Mouse (Mus musculus) cerebellum, adult 2 months (tissue): Measurements from ENCODE around the gene Coil.

Experiments
- CTCF ChIP-seq: fragments of 200-500 bp; IDR thresholded peaks from 2 replicates; pipeline ENCODE4 v1.5.1; 2011; ENCODE audit warnings: low read depth, mild to moderate bottlenecking, control low read depth, low read length, moderate library complexity, borderline replicate concordance; ENCODE audit not compliant: insufficient read depth
- POLR2A ChIP-seq: fragments of 200-500 bp; IDR thresholded peaks from 2 replicates; pipeline ENCODE4 v1.6.1; 2011; ENCODE audit warnings: low read length, control low read depth, borderline replicate concordance; ENCODE audit not compliant: insufficient read depth

- no peak for TF ChIP-seq CTCF
- TF ChIP-seq POLR2A: no peak
Observed at GRCm38 (mm10) chr11:88981337-88981736, 11.3 kb downstream of the Coil start.
